Comparison of ENCODE assay signal across 9 mouse cellular contexts in genomic region chr14:51921759-51922570, GRCm38 (mm10). TPM values are rescaled to one million over a fixed set of nuclear protein-coding genes. Genes with fewer than 3 reads are reported as not detected.
DNase-seq lines count a peak whose midpoint lies in the region; ATAC-seq and TF ChIP-seq lines count a peak whose summit lies in the region.
"Had no signal": no experiment of that assay in that cellular context is flagged by ENCODE, and none has a peak within 500 bp of the region (broad histone marks: within the 10 kb centered on the region; RNA-seq: fewer than 3 reads in every experiment).

No protein-coding gene starts in this region.

- no peak overlapping the region for H3K4me2 ChIP-seq in neural tube, embryonic 13.5 days
- H3K4me2 ChIP-seq in midbrain, postnatal 0 days (ENCODE audit: low read depth, low read length, poor library complexity, severe bottlenecking): no peak overlapping the region

- H3K9me3 ChIP-seq in neural tube, embryonic 13.5 days: no peaks in the 10 kb centered on the region
- no peaks in the 10 kb centered on the region for H3K9me3 ChIP-seq in midbrain, postnatal 0 days (ENCODE audit: low read length)

- H3K27ac ChIP-seq in neural tube, embryonic 13.5 days (replicated peaks): no peak overlapping the region
- H3K27ac ChIP-seq in midbrain, postnatal 0 days (ENCODE audit: low read depth, low read length): peak overlapping the region; percentile 43; the same call in 1 of the 2 replicates

- ATAC-seq in neural tube, embryonic 13.5 days (ENCODE audit: low read depth): peak; percentile 52; the same call in 1 of the 2 replicates
- peak; percentile 82 for ATAC-seq in midbrain, postnatal 0 days (ENCODE audit: low FRiP score)

- WGBS in neural tube, embryonic 13.5 days: 86% methylated on average over 16 of the region's 16 CpGs
- WGBS in midbrain, postnatal 0 days: 72% methylated on average over 16 of the region's 16 CpGs

- H3K27me3 ChIP-seq in neural tube, embryonic 13.5 days: no peaks in the 10 kb centered on the region
- H3K27me3 ChIP-seq in midbrain, postnatal 0 days (ENCODE audit: insufficient read depth, low read length): no peaks in the 10 kb centered on the region

- TF ChIP-seq CTCF in midbrain, postnatal 0 days (IDR thresholded peaks at IDR 0.05): no peak

- peak; percentile 53 for DNase-seq in cerebellum, adult 9-11 months
- DNase-seq in cerebellum, adult 11 months: no peak
- DNase-seq in neural tube, embryonic 10.5 days (ENCODE audit: extremely low spot score, low spot score): no peak
- DNase-seq in layer of hippocampus, adult 8-10 months (ENCODE audit: low spot score in 2 of 2): peak; percentile 60 to 75
- peak; percentile 79 for DNase-seq in midbrain, postnatal 0 days (ENCODE audit: low spot score)
- DNase-seq in c-Kit-positive CD71-positive TER-119-positive erythroid progenitor cells, embryonic 14.5 days (ENCODE audit: low spot score): no peak
- no peak for DNase-seq in Muller cell, postnatal 12 days (ENCODE audit: inconsistent ontology term)

- no peak overlapping the region for H3K4me3 ChIP-seq in neural tube, embryonic 13.5 days
- no peak overlapping the region for H3K4me3 ChIP-seq in midbrain, postnatal 0 days (ENCODE audit: low read depth, low read length)

- H3K9ac ChIP-seq in neural tube, embryonic 13.5 days: no peak overlapping the region
- H3K9ac ChIP-seq in midbrain, postnatal 0 days (replicated peaks; ENCODE audit: low read length, poor library complexity, severe bottlenecking): no peak overlapping the region

- no peaks in the 10 kb centered on the region for H3K4me1 ChIP-seq in neural tube, embryonic 13.5 days (replicated peaks)
- no peaks in the 10 kb centered on the region for H3K4me1 ChIP-seq in midbrain, postnatal 0 days (ENCODE audit: insufficient read depth, low read length)

- no peaks in the 10 kb centered on the region for H3K36me3 ChIP-seq in neural tube, embryonic 13.5 days
- no peaks in the 10 kb centered on the region for H3K36me3 ChIP-seq in midbrain, postnatal 0 days (ENCODE audit: insufficient read depth, low read length)

RNA-seq across cellular contexts. Expression of gene Rnase13, which starts 0.6 kb away (rescaled TPM):
- not detected in 2 replicates for polyA plus RNA-seq in neural tube, embryonic 13.5 days (2015; fragmentation: Nextera tagmentation; extraction: Ambion mirVana)
- total RNA-seq in layer of hippocampus, adult 8-10 months (2022): not detected
- not detected in 2 replicates for total RNA-seq in midbrain, postnatal 0 days (2014; rRNA removed)
- polyA plus RNA-seq in midbrain, postnatal 0 days (2015; fragmentation: Nextera tagmentation; extraction: Ambion mirVana): 0.11 TPM in 1 of 2 replicates, not detected in the other
- total RNA-seq: hematopoietic stem cell, adult 5-6 weeks had no signal

RNA-seq across cellular contexts. Expression of gene Tppp2, which starts 3.7 kb away (rescaled TPM):
- not detected in 2 replicates for polyA plus RNA-seq in neural tube, embryonic 13.5 days (2015; fragmentation: Nextera tagmentation; extraction: Ambion mirVana)
- total RNA-seq in layer of hippocampus, adult 8-10 months (2022): not detected
- total RNA-seq in midbrain, postnatal 0 days (2014; rRNA removed): not detected in 2 replicates
- not detected in 2 replicates for polyA plus RNA-seq in midbrain, postnatal 0 days (2015; fragmentation: Nextera tagmentation; extraction: Ambion mirVana)
- total RNA-seq: hematopoietic stem cell, adult 5-6 weeks had no signal

RNA-seq across cellular contexts. Expression of gene Ndrg2, which starts 8.0 kb away (rescaled TPM):
- polyA plus RNA-seq in neural tube, embryonic 13.5 days (2015; fragmentation: Nextera tagmentation; extraction: Ambion mirVana): 151 and 159 TPM in 2 replicates
- 100 to 1,000 TPM; 843 to 941 (median 912) TPM for total RNA-seq in layer of hippocampus, adult 8-10 months (2022)
- total RNA-seq in midbrain, postnatal 0 days (2014; rRNA removed): 403 and 449 TPM in 2 replicates
- 356 and 413 TPM in 2 replicates for polyA plus RNA-seq in midbrain, postnatal 0 days (2015; fragmentation: Nextera tagmentation; extraction: Ambion mirVana)

RNA-seq across cellular contexts. Expression of gene Slc39a2, which starts 29.3 kb away (rescaled TPM):
- polyA plus RNA-seq in neural tube, embryonic 13.5 days (2015; fragmentation: Nextera tagmentation; extraction: Ambion mirVana): 1.3 and 1.5 TPM in 2 replicates
- 10 to 100 TPM in 2 of 4 experiments, 1 to 10 TPM in 2; 4.8 to 13.0 (median 8.7) TPM for total RNA-seq in layer of hippocampus, adult 8-10 months (2022)
- 2.7 and 3.2 TPM in 2 replicates for total RNA-seq in midbrain, postnatal 0 days (2014; rRNA removed)
- polyA plus RNA-seq in midbrain, postnatal 0 days (2015; fragmentation: Nextera tagmentation; extraction: Ambion mirVana): 0.70 and 0.84 TPM in 2 replicates
- total RNA-seq: hematopoietic stem cell, adult 5-6 weeks had no signal

RNA-seq across cellular contexts. Expression of gene Mettl17, which starts 37.3 kb away (rescaled TPM):
- polyA plus RNA-seq in neural tube, embryonic 13.5 days (2015; fragmentation: Nextera tagmentation; extraction: Ambion mirVana): 69.9 and 78.4 TPM in 2 replicates
- 10 to 100 TPM; 29.8 to 51.3 (median 38.8) TPM for total RNA-seq in layer of hippocampus, adult 8-10 months (2022)
- 68.2 and 71.6 TPM in 2 replicates for total RNA-seq in midbrain, postnatal 0 days (2014; rRNA removed)
- polyA plus RNA-seq in midbrain, postnatal 0 days (2015; fragmentation: Nextera tagmentation; extraction: Ambion mirVana): 70.3 and 91.4 TPM in 2 replicates

Comparison
In these comparisons a context has a peak if more than half of its experiments do, and no peak if none do; other contexts are left out.
1. DNase-seq: peak in cerebellum, adult 9-11 months (single experiment), layer of hippocampus, adult 8-10 months (2 of 2) and midbrain, postnatal 0 days (single experiment); none in cerebellum, adult 11 months (single experiment), neural tube, embryonic 10.5 days (single experiment), c-Kit-positive CD71-positive TER-119-positive erythroid progenitor cells, embryonic 14.5 days (single experiment) and Muller cell, postnatal 12 days (single experiment).